Mouse (Mus musculus): Measurements from ENCODE around the gene Gm10642. TPM values are rescaled to one million over a fixed set of nuclear protein-coding genes. Genes with fewer than 3 reads are reported as not detected.
A peak's percentile ranks its signal among the peaks of the same experiment; 100 is the strongest.

Gm10642 gene
- polyA plus RNA-seq, 1 experiment from 2014 or later, result 0.29 TPM

DNA sequence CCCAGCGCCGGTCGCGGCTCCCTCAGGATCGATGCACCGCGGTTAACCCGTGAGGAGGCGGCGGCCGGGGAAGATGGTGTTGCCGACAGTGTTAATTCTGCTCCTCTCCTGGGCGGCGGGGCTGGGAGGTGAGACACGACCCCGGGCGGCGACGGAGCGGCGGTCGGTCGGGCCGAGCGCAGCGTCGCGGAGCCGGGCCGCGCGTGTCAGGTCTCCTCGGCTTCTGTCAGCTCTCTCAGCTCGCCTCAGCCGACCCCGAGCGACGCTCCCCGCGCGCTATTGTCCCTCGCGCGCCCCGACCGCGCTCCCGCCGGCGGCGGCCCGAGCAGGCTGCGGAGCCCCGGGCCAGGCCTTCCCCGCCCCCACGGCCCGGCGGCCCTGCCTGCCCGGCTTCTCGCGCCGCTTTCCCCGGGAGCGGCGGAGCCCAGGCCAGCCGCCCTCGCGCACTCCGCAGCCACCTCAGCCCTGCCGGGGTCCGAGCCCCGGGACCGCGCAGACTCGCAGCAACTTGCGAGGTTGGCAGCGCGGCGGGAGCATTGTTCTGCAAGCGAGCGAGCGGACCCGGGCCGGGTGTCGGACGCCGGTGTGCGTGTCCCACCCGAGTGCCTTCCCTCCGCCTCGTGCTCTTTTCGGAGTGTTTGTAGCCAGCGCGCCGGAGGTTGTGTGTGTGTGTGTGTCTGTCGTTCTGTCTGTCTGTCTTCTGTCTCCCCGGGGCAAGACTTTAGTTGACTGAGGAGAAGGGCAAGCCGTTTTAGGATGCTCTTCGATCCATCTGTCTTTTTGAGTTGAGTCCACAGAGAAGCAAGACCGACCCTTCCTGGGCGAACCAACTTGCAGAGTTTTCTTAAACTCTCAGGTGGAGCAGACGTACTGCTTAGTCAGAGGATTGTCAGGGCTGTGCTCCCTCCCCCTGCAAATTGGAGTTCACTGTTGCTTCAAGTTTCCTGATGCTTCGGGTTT, 23.4 kb downstream of the Gm10642 start:
- Histone ChIP-seq H3K9me3 (no peaks in the 10 kb centered on the region), H3K4me2 (peak overlapping the region; percentile 84), H3K4me1 (replicated peaks) (peaks cover 23% of the 10 kb centered on the region), H3K36me3 (no peaks in the 10 kb centered on the region), H3K27me3 (no peaks in the 10 kb centered on the region), H3K4me3 (peak overlapping the region; percentile 91), H3K27ac (peak overlapping the region; percentile 99), H3K9ac (peak overlapping the region; percentile 97)
- ATAC-seq (ENCODE audit: low FRiP score), result no peak; the same call in 1 of the 2 replicates
- under 1% methylated on average over 99 of the region's 103 CpGs for WGBS

DNA sequence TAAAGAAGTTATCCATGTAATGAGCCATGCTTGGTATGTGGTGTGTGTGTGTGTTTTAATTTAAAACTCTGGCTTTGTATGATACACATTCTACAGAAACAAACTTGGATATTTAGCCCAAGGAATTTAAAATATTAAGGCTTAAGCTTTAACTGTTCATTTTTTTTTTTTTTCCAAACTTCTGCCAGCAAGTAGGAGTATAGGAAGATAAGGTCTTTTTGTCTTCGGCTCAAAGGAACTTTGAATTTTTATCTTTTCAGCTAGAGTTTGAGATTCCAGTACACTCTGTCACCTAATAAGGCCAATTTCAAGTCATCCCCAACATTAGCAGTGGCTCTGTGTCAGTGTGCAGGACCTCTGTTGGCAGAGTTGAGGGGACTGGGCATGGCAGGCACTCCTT, 26.2 kb downstream of the Gm10642 start:
- no peak overlapping the region for H3K4me2 ChIP-seq
- no peak for ATAC-seq (ENCODE audit: low FRiP score)

GRCm38 (mm10) chr9:70688301-70688968, 32.4 kb downstream of the Gm10642 start:
- WGBS, result 95% methylated on average over 2 of the region's 2 CpGs
- no peaks in the 10 kb centered on the region for H3K4me1 ChIP-seq (replicated peaks)
- no peaks in the 10 kb centered on the region for H3K36me3 ChIP-seq
- H3K4me3 ChIP-seq, result no peak overlapping the region
- ATAC-seq (ENCODE audit: low FRiP score), result no peak
- no peaks in the 10 kb centered on the region for H3K27me3 ChIP-seq
- H3K27ac ChIP-seq, result no peak overlapping the region
- H3K9me3 ChIP-seq, result no peaks in the 10 kb centered on the region
- no peak overlapping the region for H3K4me2 ChIP-seq
- H3K9ac ChIP-seq, result no peak overlapping the region

More for the DNA sequence above, 26.2 kb downstream of the Gm10642 start:
- Histone ChIP-seq H3K9ac (no peak overlapping the region), H3K4me1 (replicated peaks) (peaks cover 23% of the 10 kb centered on the region), H3K36me3 (no peaks in the 10 kb centered on the region), H3K27me3 (no peaks in the 10 kb centered on the region), H3K4me3 (no peak overlapping the region), H3K27ac (no peak overlapping the region), H3K9me3 (no peaks in the 10 kb centered on the region)
- WGBS, result 87% methylated on average over 1 of the region's 1 CpGs

- H3K4me2 ChIP-seq, result no peak overlapping the region
- no peak overlapping the region for H3K4me3 ChIP-seq
- H3K36me3 ChIP-seq, result no peaks in the 10 kb centered on the region
- WGBS, result 76% methylated on average over 3 of the region's 3 CpGs
- H3K9ac ChIP-seq, result no peak overlapping the region
- H3K27me3 ChIP-seq, result no peaks in the 10 kb centered on the region
- ATAC-seq (ENCODE audit: low FRiP score), result no peak
- H3K4me1 ChIP-seq (replicated peaks), result no peaks in the 10 kb centered on the region
- H3K9me3 ChIP-seq, result no peaks in the 10 kb centered on the region
- H3K27ac ChIP-seq, result no peak overlapping the region
Measured at GRCm38 (mm10) chr9:70689926-70690325, 33.9 kb downstream of the Gm10642 start.

GRCm38 (mm10) chr9:70690579-70690978, 34.5 kb downstream of the Gm10642 start:
- no peak for ATAC-seq (ENCODE audit: low FRiP score)
- H3K27me3 ChIP-seq, result no peaks in the 10 kb centered on the region
- H3K4me2 ChIP-seq, result no peak overlapping the region

DNA sequence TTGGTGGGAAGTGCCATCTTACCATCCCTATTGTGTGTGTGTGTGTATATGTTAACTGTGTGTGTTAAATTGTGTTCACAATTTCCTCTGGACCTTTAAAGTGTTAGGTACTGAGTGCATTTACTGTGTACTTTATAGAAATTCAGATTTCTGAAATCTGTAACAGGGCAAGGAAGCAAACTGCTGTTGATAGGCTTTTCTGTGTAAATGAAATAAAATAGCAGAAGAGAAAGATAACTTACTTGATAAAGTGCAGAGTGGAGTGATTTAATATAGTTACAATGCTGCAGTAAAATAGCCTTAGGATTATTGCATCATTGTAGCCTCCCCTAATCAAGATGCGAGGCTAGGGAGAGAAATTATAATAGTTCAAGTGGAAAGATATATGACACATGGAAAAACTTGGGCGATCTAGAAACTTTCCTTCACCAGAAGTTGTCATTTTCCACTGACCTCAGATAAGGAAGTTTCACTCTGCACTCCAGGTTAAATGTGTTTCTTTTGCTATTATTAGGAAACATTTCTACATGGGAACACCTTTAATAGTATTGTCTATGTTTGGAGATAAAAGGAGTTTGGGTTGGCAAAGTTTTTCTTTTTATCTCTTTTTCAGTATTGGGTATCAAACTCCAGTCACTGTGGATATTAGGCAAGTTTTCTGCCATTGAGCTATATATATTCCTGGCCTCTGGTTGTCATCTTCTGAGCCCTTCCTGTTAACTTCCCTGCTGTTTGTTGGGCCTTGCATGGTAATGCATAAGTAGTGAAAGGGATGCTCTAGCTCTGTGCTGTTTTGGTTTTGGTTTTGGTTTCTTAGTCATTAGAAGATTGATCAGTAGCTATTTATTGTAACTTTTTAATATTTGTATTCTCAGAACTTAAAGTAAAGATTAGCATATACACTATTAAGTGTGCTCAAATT, 36.0 kb downstream of the Gm10642 start:
- H3K27me3 ChIP-seq, result no peaks in the 10 kb centered on the region
- no peaks in the 10 kb centered on the region for H3K4me1 ChIP-seq (replicated peaks)
- 87% methylated on average over 2 of the region's 2 CpGs for WGBS
- H3K9me3 ChIP-seq, result no peaks in the 10 kb centered on the region
- no peak overlapping the region for H3K4me3 ChIP-seq
- ATAC-seq (ENCODE audit: low FRiP score), result no peak
- no peak overlapping the region for H3K27ac ChIP-seq
- no peaks in the 10 kb centered on the region for H3K36me3 ChIP-seq
- no peak overlapping the region for H3K9ac ChIP-seq
- H3K4me2 ChIP-seq, result no peak overlapping the region

More at GRCm38 (mm10) chr9:70690579-70690978, 34.5 kb downstream of the Gm10642 start:
- no peak overlapping the region for H3K9ac ChIP-seq
- no peaks in the 10 kb centered on the region for H3K4me1 ChIP-seq (replicated peaks)
- H3K27ac ChIP-seq, result no peak overlapping the region
- H3K9me3 ChIP-seq, result no peaks in the 10 kb centered on the region
- H3K4me3 ChIP-seq, result no peak overlapping the region
- H3K36me3 ChIP-seq, result no peaks in the 10 kb centered on the region

DNA sequence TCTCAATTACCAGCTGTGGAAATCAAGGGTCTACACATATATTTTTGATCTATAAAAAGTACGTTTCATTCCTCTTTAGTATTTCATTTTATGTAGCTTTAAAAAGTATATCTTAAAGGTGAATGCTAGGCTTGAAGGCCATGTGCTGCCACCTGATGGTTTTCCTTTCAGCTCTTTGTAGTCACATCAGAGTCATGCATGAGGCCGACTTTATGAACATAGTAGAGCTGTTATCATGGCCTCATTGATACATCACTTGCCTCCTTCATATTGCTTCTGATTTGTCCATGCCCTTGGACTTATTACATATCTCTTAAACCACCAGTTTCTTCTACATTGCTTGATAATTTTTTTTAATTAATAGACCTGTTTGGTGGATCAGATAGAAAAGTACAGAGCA, 39.7 kb downstream of the Gm10642 start:
- Histone ChIP-seq H3K4me2 (no peak overlapping the region), H3K27me3 (no peaks in the 10 kb centered on the region), H3K4me1 (replicated peaks) (no peaks in the 10 kb centered on the region; the same call in 1 of the 2 replicates), H3K9ac (no peak overlapping the region), H3K27ac (no peak overlapping the region), H3K4me3 (no peak overlapping the region), H3K36me3 (no peaks in the 10 kb centered on the region), H3K9me3 (no peaks in the 10 kb centered on the region)
- 93% methylated on average over 2 of the region's 2 CpGs for WGBS
- no peak for ATAC-seq (ENCODE audit: low FRiP score)

DNA sequence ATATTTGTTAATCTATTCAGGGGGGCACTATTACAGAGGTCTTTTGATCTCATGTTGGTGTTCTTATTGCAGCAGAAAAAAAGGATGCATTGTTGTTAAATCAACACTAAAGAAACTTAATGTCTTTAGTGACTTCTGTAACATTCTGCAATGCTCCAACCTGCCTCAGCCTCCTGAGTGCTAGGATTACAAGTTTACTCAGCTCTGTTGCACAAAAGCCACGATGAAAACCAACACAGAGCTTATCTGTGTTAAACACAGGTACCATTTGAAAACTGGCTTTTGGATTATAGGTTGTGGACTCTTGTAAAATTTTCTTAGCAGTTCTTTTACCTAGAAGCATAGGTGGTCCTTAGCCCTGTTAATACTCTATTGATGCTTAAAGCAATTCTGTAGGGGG, 42.0 kb downstream of the Gm10642 start:
- ATAC-seq (ENCODE audit: low FRiP score), result no peak
- 95% methylated on average over 1 of the region's 1 CpGs for WGBS
- Histone ChIP-seq H3K36me3 (no peaks in the 10 kb centered on the region), H3K4me2 (no peak overlapping the region), H3K4me1 (replicated peaks) (no peaks in the 10 kb centered on the region; the same call in 1 of the 2 replicates), H3K9me3 (no peaks in the 10 kb centered on the region), H3K27ac (no peak overlapping the region), H3K27me3 (no peaks in the 10 kb centered on the region), H3K4me3 (no peak overlapping the region), H3K9ac (no peak overlapping the region)

DNA sequence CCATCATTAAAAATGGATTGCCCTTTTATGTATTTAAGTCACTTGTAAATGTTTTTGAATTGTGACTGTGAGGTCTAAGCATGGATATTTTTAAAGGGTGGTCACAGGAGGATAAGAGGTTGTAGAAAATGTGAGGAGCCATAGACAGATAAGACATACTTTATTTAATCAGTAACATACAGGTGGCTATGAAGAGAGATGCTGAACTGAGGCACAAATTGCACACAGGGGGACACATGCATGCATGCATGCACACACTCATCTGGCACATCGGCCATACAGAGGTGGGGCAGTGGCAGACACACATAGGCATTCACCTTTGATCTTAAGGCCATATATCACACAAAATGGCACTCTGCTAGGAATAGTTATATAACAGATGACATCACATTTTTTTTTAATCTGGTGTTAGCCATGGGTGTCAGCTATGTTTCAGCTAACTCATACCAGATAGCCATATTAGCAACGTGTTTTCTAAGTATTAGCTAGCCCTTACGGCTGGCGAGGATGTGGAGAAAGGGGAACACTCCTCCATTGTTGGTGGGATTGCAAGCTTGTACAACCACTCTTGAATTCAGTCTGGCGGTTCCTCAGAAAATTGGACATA, 47.6 kb downstream of the Gm10642 start:
- peaks cover 9% of the 10 kb centered on the region for H3K36me3 ChIP-seq
- no peak overlapping the region for H3K27ac ChIP-seq
- 93% methylated on average over 5 of the region's 5 CpGs for WGBS
- no peaks in the 10 kb centered on the region for H3K9me3 ChIP-seq
- H3K4me3 ChIP-seq, result no peak overlapping the region
- H3K4me1 ChIP-seq (replicated peaks), result no peaks in the 10 kb centered on the region; the same call in 1 of the 2 replicates
- no peak for ATAC-seq (ENCODE audit: low FRiP score)
- H3K4me2 ChIP-seq, result no peak overlapping the region
- H3K9ac ChIP-seq, result no peak overlapping the region
- H3K27me3 ChIP-seq, result no peaks in the 10 kb centered on the region

GRCm38 (mm10) chr9:70706444-70706843, 50.4 kb downstream of the Gm10642 start:
- no peaks in the 10 kb centered on the region for H3K27me3 ChIP-seq
- no peak for ATAC-seq (ENCODE audit: low FRiP score)
- WGBS, result 100% methylated on average over 1 of the region's 1 CpGs

More at GRCm38 (mm10) chr9:70706444-70706843, 50.4 kb downstream of the Gm10642 start:
- no peak overlapping the region for H3K4me2 ChIP-seq
- no peak overlapping the region for H3K27ac ChIP-seq
- H3K4me3 ChIP-seq, result no peak overlapping the region
- H3K4me1 ChIP-seq (replicated peaks), result no peaks in the 10 kb centered on the region
- no peaks in the 10 kb centered on the region for H3K9me3 ChIP-seq
- H3K9ac ChIP-seq, result no peak overlapping the region
- H3K36me3 ChIP-seq, result peaks cover 9% of the 10 kb centered on the region
